Mouse (Mus musculus) MEL (cell line): ENCODE measurements around the gene Cd200.

Source experiments
- CHD2 ChIP-seq: IDR thresholded peaks from 2 replicates; pipeline ENCODE4 v1.6.1; 2011; ENCODE audit warnings: low read length, improper control_type of control experiment
- EP300 ChIP-seq, 2 experiments: IDR thresholded peaks; 2 replicates each; pipeline ENCODE4 v1.6.1; 2011; ENCODE audit warnings: improper control_type of control experiment in 2 of 2, low read length in 2 of 2, low read depth in 1 of 2, mild to moderate bottlenecking in 1 of 2
- ETS1 ChIP-seq: IDR thresholded peaks from 2 replicates; pipeline ENCODE4 v1.6.1; 2012; ENCODE audit warnings: low read depth, mild to moderate bottlenecking, inconsistent platforms, low read length, improper control_type of control experiment, moderate library complexity
- HCFC1 ChIP-seq: IDR thresholded peaks from 2 replicates; pipeline ENCODE4 v1.6.1; 2012; ENCODE audit warnings: low read depth, mild to moderate bottlenecking, inconsistent platforms, low read length, improper control_type of control experiment, moderate library complexity
- MAFK ChIP-seq: IDR thresholded peaks from 2 replicates; pipeline ENCODE4 v1.6.1; 2011; ENCODE audit warnings: low read depth, mild to moderate bottlenecking, low read length, improper control_type of control experiment, borderline replicate concordance
- MAX ChIP-seq: IDR thresholded peaks from 2 replicates; pipeline ENCODE4 v1.6.1; 2011; ENCODE audit warnings: low read length, improper control_type of control experiment
- MYB ChIP-seq: IDR thresholded peaks from 2 replicates; pipeline ENCODE4 v1.6.1; 2011; ENCODE audit warnings: mild to moderate bottlenecking, low read depth, low read length, improper control_type of control experiment
- NRF1 ChIP-seq: IDR thresholded peaks from 2 replicates; pipeline ENCODE4 v1.6.1; 2014; ENCODE audit warnings: low read depth, mild to moderate bottlenecking, inconsistent platforms, low read length, improper control_type of control experiment, moderate library complexity; ENCODE audit not compliant: poor library complexity, insufficient read depth, severe bottlenecking
- SIN3A ChIP-seq: IDR thresholded peaks from 2 replicates; pipeline ENCODE4 v1.6.1; 2012; ENCODE audit warnings: low read length, improper control_type of control experiment, inconsistent platforms
- TAL1 ChIP-seq: IDR thresholded peaks from 2 replicates; pipeline ENCODE4 v1.6.1; 2012; ENCODE audit warnings: mild to moderate bottlenecking, inconsistent platforms, low read length, moderate library complexity, mixed read lengths
- TCF12 ChIP-seq: IDR thresholded peaks from 2 replicates; pipeline ENCODE4 v1.6.1; 2014; ENCODE audit warnings: low read depth, mild to moderate bottlenecking, inconsistent platforms, low read length, improper control_type of control experiment, moderate library complexity
- USF1 ChIP-seq: IDR thresholded peaks from 2 replicates; pipeline ENCODE4 v1.6.1; 2014; ENCODE audit warnings: low read depth, mild to moderate bottlenecking, inconsistent platforms, low read length, improper control_type of control experiment, moderate library complexity
- ZKSCAN1 ChIP-seq: IDR thresholded peaks from 2 replicates; pipeline ENCODE4 v1.6.1; 2012; ENCODE audit warnings: low read depth, mild to moderate bottlenecking, inconsistent platforms, low read length, improper control_type of control experiment, moderate library complexity

DNA sequence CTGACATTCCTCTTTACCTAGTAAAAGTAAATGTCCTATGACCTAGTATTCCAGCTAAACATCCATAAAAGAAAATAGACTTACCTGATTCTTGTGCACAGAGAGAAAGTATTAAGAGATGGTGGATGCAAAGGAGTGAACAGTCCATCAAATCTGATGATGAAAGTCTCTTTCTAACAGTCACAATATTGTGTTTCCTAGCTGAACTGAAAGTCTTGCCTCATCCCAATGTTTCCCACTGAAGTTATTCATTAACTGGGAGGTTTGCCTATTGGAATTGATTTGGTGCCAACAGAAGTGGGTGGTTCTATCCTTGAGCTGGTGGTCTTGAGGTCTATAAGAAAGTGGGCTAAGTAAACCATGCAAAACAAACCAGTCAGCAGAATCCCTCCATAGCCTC, 45.9 kb upstream of the Cd200 start:
- TF ChIP-seq ZKSCAN1 (no peak), HCFC1 (no peak), ETS1 (no peak), USF1 (no peak), SIN3A (no peak), CHD2 (no peak), TCF12 (no peak), MYB (no peak), MAFK (no peak), NRF1 (no peak), EP300 (IDR thresholded peaks at IDR 0.05; ENCODE audit: low read depth in 1 of 2, low read length in 2 of 2) (no peak), MAX (no peak), TAL1 (no peak)
